Mouse (Mus musculus): Measurements from ENCODE around the gene Epb41.

GRCm38 (mm10) chr4:131947848-131948247 is 127.3 kb downstream of the Epb41 start:
- TF ChIP-seq CTCF (IDR thresholded peaks at IDR 0.05; ENCODE audit: control insufficient read depth, insufficient read depth, insufficient read length), result no peak
- no peak for TF ChIP-seq MAX (IDR thresholded peaks at IDR 0.05)
- TF ChIP-seq CEBPB (IDR thresholded peaks at IDR 0.05; ENCODE audit: low read depth), result no peak
- no peak for TF ChIP-seq MYOG (IDR thresholded peaks at IDR 0.05; ENCODE audit: control insufficient read depth, extremely low read depth, insufficient read length)

Data from C2C12 (cell line).